Mouse (Mus musculus) lung, adult 2 months (tissue): ENCODE results near the gene Clec10a.

Experiments used
- CTCF ChIP-seq: fragments of 200-500 bp; IDR thresholded peaks from 2 replicates; pipeline ENCODE4 v1.5.1; 2011; ENCODE audit warnings: mild to moderate bottlenecking, low read length, control low read depth; ENCODE audit not compliant: insufficient read depth
- POLR2A ChIP-seq: fragments of 200-500 bp; IDR thresholded peaks from 2 replicates; pipeline ENCODE4 v1.6.1; 2011; ENCODE audit warnings: low read depth, mild to moderate bottlenecking, control low read depth, low read length, borderline replicate concordance; ENCODE audit errors: extremely low read depth

GRCm38 (mm10) chr11:70171181-70171580, 15.2 kb downstream of the Clec10a start:
- TF ChIP-seq POLR2A (no peak), CTCF (no peak)
